Mouse (Mus musculus): ENCODE measurements around the gene Ipo5.

DNA sequence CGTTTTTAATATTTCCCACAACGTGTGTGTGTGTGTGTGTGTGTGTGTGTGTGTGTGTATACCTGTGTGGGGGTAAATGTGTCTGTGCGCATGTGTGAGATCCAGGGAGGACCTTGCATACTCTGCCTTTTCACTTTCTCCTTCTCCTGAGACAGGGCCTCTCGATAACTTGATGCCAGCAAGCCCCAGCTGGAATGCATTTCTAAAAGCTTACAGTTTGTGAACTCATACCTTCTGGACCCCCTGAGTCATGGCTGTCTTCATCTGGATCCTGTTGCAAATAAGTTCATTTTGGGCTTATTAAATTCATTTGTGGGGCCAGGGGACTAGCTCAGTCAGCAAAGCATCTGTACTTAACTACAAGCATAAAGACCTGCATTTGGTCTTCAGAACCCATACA is 57.7 kb downstream of the Ipo5 start:
- TF ChIP-seq CTCF (IDR thresholded peaks at IDR 0.05; ENCODE audit: borderline replicate concordance, control insufficient read depth, extremely low read depth, insufficient read depth, low read length, poor library complexity) (no peak), POLR2A (IDR thresholded peaks at IDR 0.05; ENCODE audit: control insufficient read depth, extremely low read depth, insufficient read depth, low read length, poor library complexity) (no peak)

Data from thymus, adult 2 months (tissue).